Mouse (Mus musculus) ZHBTc4 (cell line): ENCODE data around the gene Hpcal1.

Experiments
- DNase-seq: peaks from one replicate; pipeline ENCODE4 v3.0.0-alpha.2; 2011; ENCODE audit warnings: low read depth, low spot score

Gene Hpcal1

GRCm38 (mm10) chr12:17690564-17691281 lies at the start of gene Hpcal1:
Gene Hpcal1, plus strand, starts transcription at chr12:17690856.
- peak; percentile 94 for DNase-seq

GRCm38 (mm10) chr12:17641269-17641668 lies 49.4 kb upstream of the Hpcal1 start:
- DNase-seq: no peak

- no peak for DNase-seq
Measured at GRCm38 (mm10) chr12:17644385-17645222, 46.1 kb upstream of the Hpcal1 start.

- no peak for DNase-seq
Measured at GRCm38 (mm10) chr12:17646457-17646856, 44.2 kb upstream of the Hpcal1 start.

GRCm38 (mm10) chr12:17651223-17652095 lies 39.2 kb upstream of the Hpcal1 start:
- DNase-seq: no peak

GRCm38 (mm10) chr12:17652216-17653050 lies 38.2 kb upstream of the Hpcal1 start:
- no peak for DNase-seq

- no peak for DNase-seq
Measured at GRCm38 (mm10) chr12:17653051-17653783, 37.4 kb upstream of the Hpcal1 start.

GRCm38 (mm10) chr12:17657561-17658195 lies 33.0 kb upstream of the Hpcal1 start:
- no peak for DNase-seq

- DNase-seq: no peak
Measured at GRCm38 (mm10) chr12:17658521-17658920, 32.1 kb upstream of the Hpcal1 start.

- peak; percentile 93 for DNase-seq
Measured at GRCm38 (mm10) chr12:17661483-17661920, 29.2 kb upstream of the Hpcal1 start.

- no peak for DNase-seq
Measured at GRCm38 (mm10) chr12:17663991-17664635, 26.5 kb upstream of the Hpcal1 start.

- peak; percentile 29 for DNase-seq
Measured at GRCm38 (mm10) chr12:17665906-17666326, 24.7 kb upstream of the Hpcal1 start.

- DNase-seq: peak; percentile 48
Measured at GRCm38 (mm10) chr12:17666616-17667015, 24.0 kb upstream of the Hpcal1 start.

GRCm38 (mm10) chr12:17673729-17674128 lies 16.9 kb upstream of the Hpcal1 start:
- DNase-seq: no peak

GRCm38 (mm10) chr12:17674182-17674812 lies 16.4 kb upstream of the Hpcal1 start:
- DNase-seq: no peak

GRCm38 (mm10) chr12:17677743-17678142 lies 12.9 kb upstream of the Hpcal1 start:
- no peak for DNase-seq

- no peak for DNase-seq
Measured at GRCm38 (mm10) chr12:17679571-17679970, 11.1 kb upstream of the Hpcal1 start.

GRCm38 (mm10) chr12:17682161-17682560 lies 8.5 kb upstream of the Hpcal1 start:
- no peak for DNase-seq

- DNase-seq: no peak
Measured at GRCm38 (mm10) chr12:17684315-17684714, 6.3 kb upstream of the Hpcal1 start.
